Mouse (Mus musculus): ENCODE data around the gene Plbd1. TPM values are rescaled to one million over a fixed set of nuclear protein-coding genes. Genes with fewer than 3 reads are reported as not detected.
A peak's percentile ranks its signal among the peaks of the same experiment; 100 is the strongest.

Plbd1 gene
- polyA plus RNA-seq, 1 experiment, result 35.8 TPM

- DNase-seq (ENCODE audit: low read depth), result no peak
These were observed 8.4 kb downstream of the Plbd1 start for GRCm38 (mm10) chr6:136653331-136653730.

- DNase-seq (ENCODE audit: low read depth), result no peak
These were observed 11.1 kb downstream of the Plbd1 start for GRCm38 (mm10) chr6:136650664-136651063.

GRCm38 (mm10) chr6:136647455-136647861 is 14.3 kb downstream of the Plbd1 start:
- DNase-seq (ENCODE audit: low read depth), result no peak

- DNase-seq (ENCODE audit: low read depth), result no peak
These were observed 15.5 kb downstream of the Plbd1 start for GRCm38 (mm10) chr6:136646207-136646606.

GRCm38 (mm10) chr6:136645754-136646153 is 16.0 kb downstream of the Plbd1 start:
- no peak for DNase-seq (ENCODE audit: low read depth)

- DNase-seq (ENCODE audit: low read depth), result no peak
These were observed 17.6 kb downstream of the Plbd1 start for GRCm38 (mm10) chr6:136644171-136644570.

GRCm38 (mm10) chr6:136634982-136635381 is 26.7 kb downstream of the Plbd1 start:
- DNase-seq (ENCODE audit: low read depth), result no peak

GRCm38 (mm10) chr6:136633719-136634118 is 28.0 kb downstream of the Plbd1 start:
- no peak for DNase-seq (ENCODE audit: low read depth)

GRCm38 (mm10) chr6:136633154-136633553 is 28.6 kb downstream of the Plbd1 start:
- no peak for DNase-seq (ENCODE audit: low read depth)

- no peak for DNase-seq (ENCODE audit: low read depth)
These were observed 29.7 kb downstream of the Plbd1 start for GRCm38 (mm10) chr6:136631945-136632534.

- no peak for DNase-seq (ENCODE audit: low read depth)
These were observed 30.2 kb downstream of the Plbd1 start for GRCm38 (mm10) chr6:136631519-136631918.

- DNase-seq (ENCODE audit: low read depth), result no peak
These were observed 32.1 kb downstream of the Plbd1 start for GRCm38 (mm10) chr6:136629639-136630038.

GRCm38 (mm10) chr6:136625421-136625820 is 36.3 kb downstream of the Plbd1 start:
- peak; percentile 8 for DNase-seq (ENCODE audit: low read depth)

- DNase-seq (ENCODE audit: low read depth), result peak; percentile 30
These were observed 41.2 kb downstream of the Plbd1 start for GRCm38 (mm10) chr6:136620361-136621139.

GRCm38 (mm10) chr6:136614156-136614555 is 47.6 kb downstream of the Plbd1 start:
- DNase-seq (ENCODE audit: low read depth), result no peak

- DNase-seq (ENCODE audit: low read depth), result no peak
These were observed 49.4 kb downstream of the Plbd1 start for GRCm38 (mm10) chr6:136612312-136612711.

- DNase-seq (ENCODE audit: low read depth), result no peak
These were observed 50.1 kb downstream of the Plbd1 start for GRCm38 (mm10) chr6:136611351-136612215.

- DNase-seq (ENCODE audit: low read depth), result no peak
These were observed 59.1 kb downstream of the Plbd1 start for GRCm38 (mm10) chr6:136602601-136603000.

GRCm38 (mm10) chr6:136594541-136594940 is 67.2 kb downstream of the Plbd1 start:
- no peak for DNase-seq (ENCODE audit: low read depth)

- no peak for DNase-seq (ENCODE audit: low read depth)
These were observed 71.0 kb downstream of the Plbd1 start for GRCm38 (mm10) chr6:136590739-136591138.

GRCm38 (mm10) chr6:136566002-136566401 is 95.7 kb downstream of the Plbd1 start:
- DNase-seq (ENCODE audit: low read depth), result no peak
